Mouse (Mus musculus): Measurements from ENCODE around the gene Ormdl2.

DNA sequence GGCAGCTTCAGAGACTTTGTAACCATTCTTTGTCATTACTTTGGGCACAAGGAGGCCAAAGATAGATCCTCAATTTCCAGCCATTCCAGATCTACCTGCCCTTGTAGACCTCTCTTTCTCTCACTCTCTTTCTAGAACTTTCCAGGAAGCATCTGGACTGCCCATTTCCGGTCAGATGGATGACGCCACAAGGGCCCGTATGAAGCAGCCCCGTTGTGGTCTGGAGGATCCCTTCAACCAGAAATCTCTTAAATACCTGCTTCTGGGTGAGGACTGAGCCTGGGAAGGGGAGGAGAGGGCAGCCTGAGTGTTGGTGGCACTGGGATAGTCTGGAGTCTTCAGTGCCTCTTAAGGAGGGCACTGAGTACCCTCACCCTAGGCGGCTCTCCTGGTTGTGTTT lies 27.1 kb downstream of the Ormdl2 start:
- no peak for TF ChIP-seq EP300 (IDR thresholded peaks at IDR 0.05; ENCODE audit: low read depth)
- no peak for TF ChIP-seq CTCF (IDR thresholded peaks at IDR 0.05; ENCODE audit: low read depth)

Data from liver, postnatal 0 days (tissue).